Comparison of ENCODE assay signal across 8 mouse cellular contexts in genomic region chr6:50262310-50262709, GRCm38 (mm10). TPM values are rescaled to one million over a fixed set of nuclear protein-coding genes. Genes with fewer than 3 reads are reported as not detected.
DNase-seq lines count a peak whose midpoint lies in the region; ATAC-seq and TF ChIP-seq lines count a peak whose summit lies in the region.

No protein-coding gene starts in this region.

- peak overlapping the region; percentile 76 for H3K4me3 ChIP-seq in E14TG2a.4 (replicated peaks; ENCODE audit: low read length)
- H3K4me3 ChIP-seq in forebrain, embryonic 16.5 days (replicated peaks; ENCODE audit: low read length) = peak overlapping the region; percentile 75
- peak overlapping the region; percentile 54 for H3K4me3 ChIP-seq in macrophage (ENCODE audit: inconsistent target)

- H3K4me2 ChIP-seq in forebrain, embryonic 16.5 days (ENCODE audit: low read length) = peak overlapping the region; percentile 80

- ATAC-seq in forebrain, embryonic 16.5 days = no peak

- peak overlapping the region; percentile 94 for H3K9ac ChIP-seq in forebrain, embryonic 16.5 days (replicated peaks; ENCODE audit: low read depth, low read length)

- DNase-seq in heart, adult 11 months = peak; percentile 63
- no peak for DNase-seq in heart, adult 8-10 months (ENCODE audit: low spot score)
- DNase-seq in gastrocnemius, postnatal 25 days = no peak
- DNase-seq in cerebellum, adult 18-20 months = no peak
- DNase-seq in right cerebral cortex, postnatal 4 days = no peak

- peak overlapping the region; percentile 13; the same call in 1 of the 2 replicates for H3K27ac ChIP-seq in forebrain, embryonic 16.5 days (ENCODE audit: low read length)
- peak overlapping the region; percentile 38 for H3K27ac ChIP-seq in macrophage

- TF ChIP-seq CTCF in E14TG2a.4 (conservative IDR thresholded peaks at IDR 0.05; ENCODE audit: low read length) = no peak

- H3K27me3 ChIP-seq in E14TG2a.4 (ENCODE audit: insufficient read depth, low read length) = peaks cover 38% of the 10 kb centered on the region
- H3K27me3 ChIP-seq in forebrain, embryonic 16.5 days (replicated peaks; ENCODE audit: control insufficient read depth, insufficient read depth, low read length) = no peaks in the 10 kb centered on the region

- peaks cover 27% of the 10 kb centered on the region for H3K4me1 ChIP-seq in E14TG2a.4 (replicated peaks; ENCODE audit: low read depth, low read length)
- peaks cover 18% of the 10 kb centered on the region for H3K4me1 ChIP-seq in forebrain, embryonic 16.5 days (replicated peaks; ENCODE audit: control insufficient read depth, insufficient read depth, low read length)

- H3K36me3 ChIP-seq in E14TG2a.4 (ENCODE audit: insufficient read depth, low read length) = no peaks in the 10 kb centered on the region
- no peaks in the 10 kb centered on the region for H3K36me3 ChIP-seq in forebrain, embryonic 16.5 days (ENCODE audit: control insufficient read depth, insufficient read depth)
- H3K36me3 ChIP-seq in macrophage (ENCODE audit: inconsistent target) = no peaks in the 10 kb centered on the region

- WGBS in forebrain, embryonic 16.5 days = 26% methylated on average over 7 of the region's 7 CpGs
- 25% methylated on average over 7 of the region's 7 CpGs for WGBS in macrophage (ENCODE audit: missing documents)

- H3K9me3 ChIP-seq in E14TG2a.4 (ENCODE audit: low read length) = no peaks in the 10 kb centered on the region
- no peaks in the 10 kb centered on the region for H3K9me3 ChIP-seq in forebrain, embryonic 16.5 days (ENCODE audit: control insufficient read depth, low read length)

- H3K79me2 ChIP-seq in macrophage (ENCODE audit: inconsistent target) = no peaks in the 10 kb centered on the region

RNA-seq across cellular contexts. Expression of gene Gsdme, which starts 1.4 kb away (rescaled TPM):
- under 1 TPM; 0.27 to 0.75 (median 0.55) TPM for total RNA-seq in heart, adult 8-10 months (2022)
- polyA plus RNA-seq in forebrain, embryonic 16.5 days (2015; fragmentation: Nextera tagmentation; extraction: Ambion mirVana) = 96.1 and 102 TPM in 2 replicates
- 1 to 10 TPM in 24 of 26 experiments, under 1 TPM in 2; 0.67 to 9.3 (median 3.3) TPM for total RNA-seq in macrophage (2018; cell fraction: chromatin; rRNA removed)
- 1 to 10 TPM; 2.7 to 5.4 (median 4.1) TPM for total RNA-seq in macrophage (2018; cell fraction: cytosol; rRNA removed)
- total RNA-seq in macrophage (2018; cell fraction: nucleus; rRNA removed) = 10 to 100 TPM in 1 of 26 experiments, 1 to 10 TPM in 25; 1.4 to 18.3 (median 3.7) TPM
- 3.0 to 13.4 TPM (median 4.4 TPM) in 3 replicates for polyA plus RNA-seq in macrophage (2018)
- total RNA-seq in gastrocnemius, postnatal 25 days (2021) = 1 to 10 TPM in 1 of 2 experiments, under 1 TPM in 1; 0.49 to 1.7 TPM
